Mouse (Mus musculus) adrenal gland, adult 2 months (tissue): ENCODE results near the gene Apbb2. TPM values are rescaled to one million over a fixed set of nuclear protein-coding genes. Genes with fewer than 3 reads are reported as not detected.

ENCODE experiments used
- DNase-seq: peaks from one replicate; pipeline ENCODE4 v3.0.0; 2021
- polyA plus RNA-seq: library from polyadenylated mRNA; depleted of rRNA; stranded (reverse); fragments of >200 nt; gene quantifications from 2 replicates; pipeline ENCODE4 v1.2.3, GENCODE M21; 2012
- total RNA-seq, 2 experiments: library from RNA; stranded (reverse); gene quantifications; 2 replicates each; pipeline ENCODE4 v1.2.3; 2021

Apbb2 gene
- total and polyA plus RNA-seq, 3 experiments: 20.0 to 76.7 (median 58.3) TPM

DNA sequence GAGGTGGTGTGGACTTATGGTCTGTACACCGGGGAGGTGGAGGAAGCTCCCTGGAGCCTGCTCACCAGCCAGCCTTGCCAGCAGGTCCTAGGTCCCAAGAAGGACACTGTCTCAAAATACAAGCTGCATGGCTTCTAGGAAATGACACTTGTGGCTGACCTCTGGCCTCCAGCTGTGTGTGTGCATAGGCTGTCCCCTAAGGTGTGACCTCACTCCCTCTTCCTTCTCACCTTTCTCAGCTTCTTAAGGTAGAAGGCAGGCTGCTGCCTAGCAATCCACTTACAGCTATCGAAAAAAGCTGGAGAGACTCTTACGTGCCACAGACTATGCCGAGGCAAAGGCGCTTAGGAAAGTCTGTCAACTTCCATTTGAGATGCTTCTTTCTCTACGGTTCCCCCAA lies 142.8 kb downstream of the Apbb2 start:
- DNase-seq: no peak

GRCm38 (mm10) chr5:66474153-66474552 lies 144.4 kb downstream of the Apbb2 start:
- no peak for DNase-seq

GRCm38 (mm10) chr5:66473599-66473998 lies 145.0 kb downstream of the Apbb2 start:
- DNase-seq: no peak

DNA sequence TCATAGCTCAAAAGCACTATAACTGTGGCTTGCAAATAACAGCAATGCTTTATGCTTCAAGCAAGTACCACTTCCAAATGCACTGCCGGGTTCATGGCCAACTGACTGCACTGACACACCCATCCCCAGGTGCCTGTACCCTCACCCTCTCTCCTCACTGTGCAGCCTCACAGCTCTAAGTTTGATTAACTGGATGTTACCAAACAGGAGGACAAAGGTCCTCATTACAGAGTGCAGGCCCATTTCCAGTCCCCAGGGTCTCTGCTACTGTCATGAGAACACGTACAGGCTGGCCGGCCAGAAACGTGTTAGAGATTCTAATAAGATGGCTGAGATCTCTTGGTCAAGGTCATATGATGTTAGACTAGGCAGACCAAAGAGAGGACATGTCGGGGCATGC lies 147.7 kb downstream of the Apbb2 start:
- no peak for DNase-seq

DNA sequence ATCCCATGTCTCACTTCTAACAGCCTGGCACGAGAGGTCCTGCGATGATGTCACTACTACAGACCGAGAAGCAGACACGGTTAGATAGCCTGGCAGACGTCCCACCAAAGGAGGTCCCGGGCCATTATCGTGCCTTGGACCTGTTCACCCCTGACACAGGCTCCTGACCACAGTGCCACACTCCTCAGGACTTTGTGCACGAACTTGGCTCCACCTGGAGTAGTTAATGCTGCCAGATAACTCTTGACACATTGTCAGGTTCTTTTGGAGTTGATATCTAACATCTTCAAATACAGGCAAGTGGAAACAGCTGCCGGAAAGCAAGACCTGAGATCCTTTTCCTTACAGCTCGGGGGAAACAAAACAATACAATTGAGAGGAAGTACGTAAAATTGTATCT lies 148.9 kb downstream of the Apbb2 start:
- DNase-seq: peak; percentile 58

DNA sequence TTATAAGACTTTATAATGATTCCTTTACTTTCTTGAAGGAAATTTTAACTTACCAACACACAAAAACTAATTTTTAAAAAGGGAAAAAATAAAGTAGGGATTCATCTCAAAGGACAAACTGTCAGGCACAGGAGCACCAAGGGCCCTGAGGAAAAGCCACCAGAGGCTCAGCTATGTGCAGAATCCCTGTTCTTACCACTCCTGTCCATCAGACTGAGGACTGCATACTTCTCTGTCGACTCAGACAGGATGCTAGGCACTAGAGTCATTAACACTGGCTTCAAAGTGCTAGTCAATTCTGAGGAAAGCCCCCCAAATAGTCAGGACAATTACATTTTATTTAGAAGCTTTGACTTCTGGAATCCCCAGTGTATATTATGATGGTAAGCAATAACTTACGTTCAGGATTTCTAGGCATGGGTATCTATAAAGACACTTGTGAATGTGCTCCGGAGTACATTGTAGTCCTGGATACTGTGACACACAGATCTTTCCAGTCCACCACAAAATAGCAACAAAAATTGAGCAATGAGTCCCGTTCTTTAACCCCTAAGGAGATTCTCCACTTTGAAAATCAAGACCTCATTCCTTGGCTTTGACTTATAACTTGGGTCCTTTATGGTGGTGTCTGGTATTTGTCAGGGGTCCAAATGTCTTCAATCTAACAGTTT lies 150.1 kb downstream of the Apbb2 start:
- DNase-seq: no peak

- no peak for DNase-seq
These were observed 155.9 kb downstream of the Apbb2 start for GRCm38 (mm10) chr5:66462665-66463064.

DNA sequence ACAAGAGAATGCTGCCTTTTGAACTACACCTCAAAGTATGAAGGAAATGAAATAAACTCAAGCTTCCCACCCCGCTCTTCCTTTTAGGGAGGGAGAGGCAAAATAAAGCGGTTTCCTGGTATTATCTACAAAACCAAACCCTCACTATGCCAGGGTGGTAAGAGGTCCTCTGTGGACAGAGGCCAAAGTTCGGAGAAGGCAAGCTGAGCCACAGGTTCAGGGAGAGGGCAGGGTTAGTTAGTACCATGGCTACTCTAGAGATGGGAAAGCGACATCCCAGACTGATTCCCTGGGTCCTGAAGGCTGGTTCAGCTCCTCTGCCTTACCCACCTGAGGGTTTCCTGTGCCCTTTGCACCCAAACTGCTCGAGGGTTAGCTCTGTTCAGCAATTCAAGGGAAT lies 159.7 kb downstream of the Apbb2 start:
- peak; percentile 31 for DNase-seq

DNA sequence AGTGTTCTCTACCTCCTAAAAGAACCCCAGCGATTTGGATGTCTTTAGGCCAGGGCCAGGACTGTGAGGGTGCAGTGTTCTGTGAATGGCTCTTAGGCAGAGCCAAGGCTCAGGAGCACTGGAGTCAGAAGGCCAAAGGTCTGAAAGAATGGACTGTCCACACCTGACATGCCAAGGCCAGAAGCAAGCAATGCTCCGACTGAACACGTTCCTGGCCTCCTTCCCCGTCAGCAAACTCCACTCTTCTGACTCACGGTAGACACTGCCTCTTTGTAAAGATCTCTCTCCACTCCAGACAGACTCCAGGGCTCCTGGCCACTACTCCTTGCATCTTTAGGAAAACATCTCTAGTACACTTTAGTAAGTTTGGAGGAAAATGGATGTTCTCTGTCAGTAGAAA lies 163.3 kb downstream of the Apbb2 start:
- peak; percentile 37 for DNase-seq

DNA sequence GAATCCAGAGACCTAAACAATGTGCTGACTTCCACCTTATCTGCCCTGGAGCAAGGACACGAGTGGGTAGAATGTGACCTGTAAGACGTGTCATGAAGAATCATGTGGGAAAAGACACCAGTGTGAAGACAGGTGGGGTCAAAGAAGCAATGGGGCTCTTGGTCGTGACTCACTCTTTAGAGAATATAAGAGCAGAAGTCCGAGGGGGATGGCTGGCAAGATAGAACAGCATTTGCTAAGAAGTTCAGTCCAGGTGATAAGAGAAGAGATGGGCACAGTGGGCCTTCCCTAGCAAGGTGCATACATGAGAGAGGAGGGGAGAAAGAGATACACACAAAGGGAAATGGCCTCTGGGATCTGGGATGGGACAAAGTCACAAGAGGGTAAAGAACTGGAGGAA lies 163.8 kb downstream of the Apbb2 start:
- DNase-seq: no peak

DNA sequence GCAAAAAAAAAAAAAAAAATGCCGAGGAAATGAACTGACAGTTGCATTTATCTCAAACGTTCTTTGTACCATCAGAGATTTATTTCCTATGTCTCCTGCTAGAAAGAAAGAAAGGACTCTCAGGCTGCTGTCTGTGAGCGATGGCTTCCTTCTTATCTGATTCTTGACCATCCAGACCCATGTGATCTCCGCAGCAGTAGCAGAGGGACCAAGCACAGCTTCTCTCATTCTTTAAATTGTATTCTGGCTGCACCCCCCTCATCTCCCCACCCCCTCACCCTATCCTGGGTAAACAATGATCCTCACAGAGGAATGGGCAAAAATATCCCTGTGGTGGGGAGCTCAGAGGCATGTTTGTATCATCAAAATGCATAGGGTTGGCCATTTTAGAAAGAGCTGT lies 165.5 kb downstream of the Apbb2 start:
- peak; percentile 8 for DNase-seq

DNA sequence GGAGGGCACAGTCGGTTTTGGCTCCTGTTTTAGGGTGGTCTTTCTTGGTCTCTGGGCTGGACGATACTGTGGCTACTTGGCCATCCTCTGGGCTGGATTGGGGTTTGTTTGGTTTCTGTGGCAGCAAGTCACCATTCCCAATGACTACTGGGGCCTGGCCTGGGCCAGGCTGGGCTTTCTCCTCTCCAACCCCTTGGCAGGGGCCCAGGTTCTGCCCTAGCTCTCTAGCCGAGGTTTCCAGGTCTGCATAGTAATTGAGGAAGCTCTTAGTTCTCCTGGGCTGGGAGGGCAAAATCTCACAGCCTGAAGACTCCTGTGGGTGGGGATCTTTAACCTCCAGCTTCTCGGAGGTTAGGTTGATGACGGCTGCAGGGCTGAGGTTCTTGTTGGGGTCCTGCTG lies 167.0 kb downstream of the Apbb2 start:
- DNase-seq: no peak

- DNase-seq: no peak
These were observed 173.1 kb downstream of the Apbb2 start for GRCm38 (mm10) chr5:66445497-66445896.

DNA sequence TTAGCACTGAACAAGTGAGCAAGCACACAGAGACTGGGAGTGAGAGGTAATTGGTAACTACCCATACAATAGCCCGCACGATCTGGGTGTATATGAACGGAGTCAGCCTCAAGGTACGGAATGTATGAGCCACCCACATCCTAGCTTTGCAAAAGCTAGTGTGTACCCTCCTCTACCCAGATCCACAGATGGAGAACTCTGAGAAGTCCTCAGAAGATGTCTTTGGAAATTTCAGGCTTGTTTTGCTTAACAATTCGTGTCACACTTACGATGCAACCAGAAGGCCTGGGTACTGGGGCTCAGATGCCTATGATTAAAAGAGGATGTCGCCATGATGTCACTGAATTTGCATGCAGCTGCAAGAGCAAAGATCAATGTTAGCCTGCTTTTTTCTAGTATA lies 176.3 kb downstream of the Apbb2 start:
- DNase-seq: no peak

DNA sequence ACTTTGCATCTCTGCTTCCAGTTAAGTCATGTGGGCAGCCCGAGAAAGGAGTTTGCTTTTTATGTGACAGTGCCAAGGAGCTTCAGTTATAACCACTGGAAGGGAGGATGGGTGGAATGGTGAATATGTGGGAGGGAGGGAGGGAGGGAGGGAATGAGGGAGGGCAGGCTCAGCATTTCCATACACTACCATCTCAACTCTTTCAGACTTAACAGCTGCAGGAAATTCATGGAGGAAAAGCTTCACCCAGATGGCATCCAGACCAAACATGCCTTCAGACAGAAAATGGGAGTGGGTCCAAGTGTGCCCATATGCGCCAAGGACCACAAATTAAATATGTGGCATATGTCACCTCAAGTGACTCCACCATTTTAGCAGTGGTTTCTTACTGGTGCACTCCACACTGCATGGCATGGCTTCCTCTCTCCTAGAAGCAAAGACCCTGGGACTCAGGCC lies 181.8 kb downstream of the Apbb2 start:
- DNase-seq: no peak

DNA sequence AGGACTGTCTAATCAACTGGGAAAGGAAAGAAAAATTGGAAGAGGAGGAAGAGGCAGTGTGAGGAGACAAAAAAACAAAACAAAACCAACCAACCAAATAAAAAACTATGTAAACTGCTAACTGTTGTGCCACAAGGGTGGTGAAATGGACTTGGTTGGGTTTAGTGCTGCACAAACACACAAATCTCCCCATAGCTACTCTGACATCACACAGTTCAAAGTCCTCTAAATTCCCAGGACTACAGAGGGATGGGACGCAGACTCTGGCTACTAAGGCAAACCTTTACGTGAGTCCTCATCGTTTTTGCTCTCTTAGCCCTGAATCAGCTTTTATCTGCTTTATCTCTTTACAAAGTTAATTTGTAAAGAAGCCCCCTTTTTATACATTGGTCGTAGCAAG lies 183.4 kb downstream of the Apbb2 start:
- no peak for DNase-seq

DNA sequence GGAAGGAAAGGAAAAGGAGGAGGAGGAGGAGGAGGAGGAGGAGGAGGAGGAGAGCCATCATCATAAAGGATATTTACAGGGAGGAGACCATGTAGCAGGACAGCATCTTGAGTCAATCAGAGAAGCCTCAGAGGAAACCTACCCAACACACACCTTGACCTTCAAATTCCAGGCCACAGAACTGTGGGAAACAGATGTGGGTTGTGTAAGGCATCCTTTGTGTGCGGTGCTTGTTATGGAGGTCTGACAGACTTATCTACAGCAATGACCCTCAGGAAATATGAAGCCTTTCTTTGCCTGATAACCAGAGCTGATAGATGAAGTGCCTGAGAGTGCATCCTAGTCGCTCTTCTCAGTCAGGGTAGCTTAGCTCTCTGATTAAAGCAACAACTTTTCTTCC lies 189.5 kb downstream of the Apbb2 start:
- DNase-seq: no peak

DNA sequence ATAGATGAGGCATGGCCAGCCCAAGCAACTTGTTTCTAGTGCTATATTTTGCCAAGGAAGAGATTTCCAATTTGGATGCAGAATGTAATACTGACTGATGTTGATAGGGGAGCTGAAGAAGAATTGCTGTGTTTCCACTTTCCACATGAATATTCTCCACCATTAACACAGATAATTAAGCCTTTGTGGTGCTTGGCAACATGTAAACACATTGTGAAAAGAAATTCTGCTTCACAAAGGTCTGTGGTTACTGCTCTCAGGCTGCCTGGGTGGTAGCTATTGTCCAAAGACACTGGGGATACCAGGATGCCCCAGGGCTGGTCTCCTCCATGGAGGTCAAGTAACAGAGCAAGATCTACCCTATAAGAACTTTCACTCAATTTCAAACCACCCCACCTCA lies 190.5 kb downstream of the Apbb2 start:
- no peak for DNase-seq

DNA sequence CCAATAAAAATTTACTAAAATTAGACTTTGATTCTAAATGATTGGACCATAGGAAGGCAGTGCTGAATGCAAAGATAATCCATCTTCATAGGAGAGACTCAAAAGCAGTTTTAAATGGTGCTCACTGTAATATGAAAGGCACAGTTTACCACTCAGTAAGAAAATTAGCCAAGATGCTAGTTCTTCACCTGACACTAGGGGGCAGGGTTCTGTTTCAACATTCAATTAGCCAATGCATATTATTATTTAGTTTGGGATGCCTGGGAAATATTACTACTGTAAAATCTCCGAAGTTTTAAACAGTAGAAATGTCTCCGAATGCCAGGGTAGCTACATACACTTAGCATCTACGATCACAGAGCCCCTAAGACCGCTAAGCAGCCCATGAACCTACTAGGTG lies 194.7 kb downstream of the Apbb2 start:
- peak; percentile 31 for DNase-seq

GRCm38 (mm10) chr5:66423466-66423865 lies 195.1 kb downstream of the Apbb2 start:
- DNase-seq: peak; percentile 52

- no peak for DNase-seq
These were observed 196.6 kb downstream of the Apbb2 start for GRCm38 (mm10) chr5:66421954-66422353.

DNA sequence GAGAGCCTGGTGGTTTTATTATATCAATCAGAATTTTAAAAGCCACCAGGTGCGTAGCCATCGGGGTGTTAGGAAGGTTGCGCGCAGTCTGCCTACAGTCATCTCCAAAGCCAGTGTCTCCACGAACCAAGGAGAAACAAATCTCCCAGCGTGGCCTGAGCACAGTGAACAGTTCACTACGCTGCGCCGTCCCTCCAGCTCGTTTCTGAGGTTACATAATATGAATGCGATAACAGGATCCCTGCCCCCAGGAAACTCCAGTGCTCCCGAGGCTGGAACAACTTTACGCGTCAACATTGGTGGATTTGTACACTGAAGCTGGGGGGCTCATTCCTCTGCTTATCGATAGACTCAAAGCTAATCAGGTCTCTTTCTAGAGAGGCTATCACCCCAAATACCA lies 197.4 kb downstream of the Apbb2 start:
- no peak for DNase-seq

DNA sequence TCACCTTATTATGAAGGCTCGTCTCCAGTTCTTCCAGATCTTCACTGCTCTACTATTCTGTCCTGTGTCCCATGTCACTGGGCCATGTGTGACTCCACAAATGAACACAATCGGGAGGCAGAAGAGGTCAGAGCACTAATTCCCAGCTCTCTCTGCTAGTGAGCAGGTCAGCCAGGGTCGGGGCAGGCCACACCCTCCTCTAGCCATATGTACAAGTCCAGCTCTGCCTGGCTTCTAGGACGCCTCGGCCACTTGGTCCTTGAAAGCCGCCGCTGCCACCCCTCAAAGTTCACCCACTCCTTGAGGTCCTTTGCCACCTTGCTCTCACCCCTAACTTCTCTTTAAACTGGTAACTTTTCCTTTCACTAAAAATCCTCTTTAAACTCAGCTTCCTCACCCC lies 198.6 kb downstream of the Apbb2 start:
- no peak for DNase-seq

DNA sequence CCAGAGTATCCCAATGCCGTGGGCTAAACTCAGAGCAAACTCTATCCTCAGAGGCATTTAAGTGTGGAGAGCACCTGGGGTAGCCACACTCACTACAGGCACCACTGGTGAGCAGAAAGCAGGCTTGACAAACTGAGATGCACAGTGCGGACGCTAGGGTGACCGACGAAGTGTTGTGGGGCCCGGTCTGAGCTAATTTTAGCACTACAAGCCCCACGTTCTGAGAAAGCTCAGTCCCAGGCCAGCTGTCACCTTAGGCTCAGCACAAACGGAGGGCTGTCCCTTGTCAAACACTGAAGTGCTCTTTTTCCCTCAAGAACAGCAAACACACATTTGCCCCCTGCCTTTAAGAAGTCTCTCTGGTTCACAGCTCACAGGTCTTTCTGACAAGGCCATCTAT lies 201.3 kb downstream of the Apbb2 start:
- DNase-seq: no peak
